Mouse (Mus musculus) stomach, embryonic 16.5 days (tissue): ENCODE measurements at regions not wholly inside any gene's neighbourhood (a gene's known extent, or its start where the extent isn't known, plus 50 kb on each side); places are given as distances from the start of the nearest gene placed in this dataset.

Source experiments
- ATAC-seq: fragments of 200-750 bp; cut with Nextera tagmentation; 2 replicates; pipeline ENCODE4 v1.8.0; 2017; ENCODE audit warnings: moderate number of reproducible peaks, moderate TSS enrichment; ENCODE audit not compliant: insufficient read depth, low FRiP score
- H3K27ac ChIP-seq: fragments of 300-500 bp; sonication (generic); 2 replicates; pipeline ENCODE4 v1.5.1; 2014; ENCODE audit warnings: low read length
- H3K27me3 ChIP-seq: fragments of 300-500 bp; sonication (generic); 2 replicates; pipeline ENCODE4 v1.6.1; 2014; ENCODE audit warnings: low read length, control low read depth, mixed read lengths; ENCODE audit not compliant: control insufficient read depth, insufficient read depth
- H3K36me3 ChIP-seq: fragments of 300-500 bp; sonication (generic); 2 replicates; pipeline ENCODE4 v1.6.1; 2014; ENCODE audit warnings: low read length; ENCODE audit not compliant: control insufficient read depth, insufficient read depth
- H3K4me1 ChIP-seq: fragments of 300-500 bp; sonication (generic); 2 replicates; pipeline ENCODE4 v1.6.1; 2014; ENCODE audit warnings: low read length, control low read depth, mixed read lengths; ENCODE audit not compliant: control insufficient read depth, insufficient read depth
- H3K4me2 ChIP-seq: fragments of 300-500 bp; sonication (generic); 2 replicates; pipeline ENCODE4 v1.6.1; 2014; ENCODE audit warnings: low read depth, low read length, mixed read lengths
- H3K4me3 ChIP-seq: fragments of 300-500 bp; sonication (generic); replicated peaks from 2 replicates; pipeline ENCODE4 v1.5.1; 2014; ENCODE audit warnings: mild to moderate bottlenecking, low read length
- H3K9ac ChIP-seq: fragments of 300-500 bp; sonication (generic); 2 replicates; pipeline ENCODE4 v1.6.1; 2014; ENCODE audit warnings: low read length
- H3K9me3 ChIP-seq: fragments of 300-500 bp; sonication (generic); replicated peaks from 2 replicates; pipeline ENCODE4 v1.6.1; 2016; ENCODE audit warnings: low read length, control low read depth; ENCODE audit not compliant: control insufficient read depth
- WGBS: fragments of 180-500 bp; shearing (Covaris S2); extraction: QIAGEN DNeasy Blood & Tissue Kit; methylation state at CpG from one replicate; pipeline ENCODE4 v1.1.7; 2014; 5-methylcytosine and 5-hydroxymethylcytosine counted together

DNA sequence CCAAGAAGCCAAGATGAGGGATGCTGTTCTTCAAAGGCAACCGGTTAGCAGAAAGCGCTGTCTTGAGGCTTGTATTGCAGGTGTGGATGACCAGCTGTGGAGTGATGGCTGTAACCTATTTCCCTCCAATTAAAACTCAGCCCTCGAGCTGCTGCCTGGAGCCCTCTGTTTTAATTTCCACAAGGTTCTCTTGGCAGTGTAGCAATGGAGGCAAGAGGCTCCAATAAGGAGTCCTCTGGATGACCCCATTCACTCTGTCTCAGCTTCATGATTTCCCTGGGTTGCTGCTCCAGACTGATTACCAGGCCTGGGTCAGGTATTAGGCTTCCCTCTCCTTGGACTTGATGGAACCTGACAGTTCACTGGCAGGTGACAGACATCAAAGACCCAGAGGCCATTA lies 548.5 kb downstream of the Psat1 start:
- H3K4me1 ChIP-seq = no peaks in the 10 kb centered on the region
- no peaks in the 10 kb centered on the region for H3K36me3 ChIP-seq
- no peak overlapping the region for H3K4me3 ChIP-seq
- no peak overlapping the region for H3K4me2 ChIP-seq
- WGBS = 77% methylated on average over 3 of the region's 3 CpGs
- H3K9me3 ChIP-seq = no peaks in the 10 kb centered on the region
- ATAC-seq = no peak
- no peak overlapping the region for H3K9ac ChIP-seq
- no peaks in the 10 kb centered on the region for H3K27me3 ChIP-seq
- H3K27ac ChIP-seq = no peak overlapping the region

DNA sequence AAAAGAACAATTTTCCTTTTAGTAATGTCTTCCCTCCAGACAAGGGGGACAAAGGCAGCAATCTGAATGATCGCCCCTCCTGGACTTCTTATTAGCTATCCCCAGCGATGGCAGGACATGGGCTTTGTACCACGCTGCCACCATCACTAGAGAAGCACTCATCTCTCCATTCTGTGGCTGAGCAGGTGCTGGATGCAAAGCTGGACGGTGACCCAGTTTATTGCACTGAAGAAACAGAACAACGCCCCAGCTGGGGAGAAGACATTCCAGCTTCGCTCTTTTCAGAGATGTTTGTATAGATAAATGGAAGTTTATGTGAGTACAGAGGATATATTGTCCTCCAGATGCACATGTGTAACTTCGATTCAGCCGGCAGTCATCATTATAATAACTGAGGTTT lies 575.5 kb downstream of the Psat1 start:
- H3K9ac ChIP-seq = no peak overlapping the region
- H3K4me3 ChIP-seq = no peak overlapping the region
- H3K9me3 ChIP-seq = no peaks in the 10 kb centered on the region
- no peaks in the 10 kb centered on the region for H3K36me3 ChIP-seq
- WGBS = 59% methylated on average over 8 of the region's 8 CpGs
- no peak overlapping the region for H3K27ac ChIP-seq
- H3K4me2 ChIP-seq = no peak overlapping the region
- ATAC-seq = no peak
- H3K27me3 ChIP-seq = no peaks in the 10 kb centered on the region
- H3K4me1 ChIP-seq = no peaks in the 10 kb centered on the region

DNA sequence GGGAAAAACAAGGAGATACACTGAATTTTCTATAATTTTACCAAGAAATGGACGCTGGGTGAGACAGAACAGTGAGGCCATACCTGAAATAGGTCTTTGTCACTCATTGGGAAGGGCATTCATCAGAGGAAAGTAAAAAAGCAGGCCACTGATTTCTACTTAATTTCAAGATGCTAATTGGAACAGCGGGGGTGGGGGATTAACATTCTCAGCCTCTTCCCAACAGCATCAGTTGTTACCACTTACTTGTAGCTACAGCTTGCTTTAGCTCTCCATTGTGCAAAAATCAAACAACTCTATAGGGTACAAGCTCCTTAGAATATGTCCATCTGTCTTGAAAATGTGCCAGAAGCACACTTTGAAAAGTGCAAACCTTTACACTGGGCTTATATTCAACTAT lies 580.2 kb downstream of the Psat1 start:
- ATAC-seq = no peak
- H3K27me3 ChIP-seq = no peaks in the 10 kb centered on the region
- H3K9ac ChIP-seq = no peak overlapping the region
- H3K4me2 ChIP-seq = no peak overlapping the region
- WGBS = 51% methylated on average over 2 of the region's 2 CpGs
- H3K4me1 ChIP-seq = no peaks in the 10 kb centered on the region
- no peak overlapping the region for H3K27ac ChIP-seq
- H3K9me3 ChIP-seq = no peaks in the 10 kb centered on the region
- H3K4me3 ChIP-seq = no peak overlapping the region
- no peaks in the 10 kb centered on the region for H3K36me3 ChIP-seq

DNA sequence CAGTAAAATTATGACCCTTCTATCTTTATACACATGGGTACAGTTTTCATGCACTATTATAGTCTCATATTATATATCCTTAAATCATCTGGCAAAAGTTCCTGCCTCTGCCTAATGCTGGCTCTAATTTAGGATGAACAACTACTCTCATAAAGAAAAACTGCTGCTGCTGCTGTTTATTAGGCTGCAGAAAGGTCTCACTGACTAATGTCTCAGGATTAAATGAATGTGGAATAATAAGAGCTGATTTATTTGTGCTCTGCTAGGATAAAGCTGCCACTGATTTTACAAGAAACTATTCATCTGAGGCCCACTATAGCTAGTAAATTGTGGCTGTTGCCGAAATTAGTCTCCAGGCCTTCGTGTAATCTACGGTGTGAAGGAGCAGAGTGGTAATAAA lies 590.0 kb downstream of the Psat1 start:
- Histone ChIP-seq H3K27me3 (no peaks in the 10 kb centered on the region), H3K9ac (no peak overlapping the region), H3K27ac (no peak overlapping the region), H3K4me3 (no peak overlapping the region), H3K4me1 (no peaks in the 10 kb centered on the region), H3K9me3 (no peaks in the 10 kb centered on the region), H3K4me2 (no peak overlapping the region), H3K36me3 (no peaks in the 10 kb centered on the region)
- ATAC-seq = no peak
- 65% methylated on average over 3 of the region's 3 CpGs for WGBS

DNA sequence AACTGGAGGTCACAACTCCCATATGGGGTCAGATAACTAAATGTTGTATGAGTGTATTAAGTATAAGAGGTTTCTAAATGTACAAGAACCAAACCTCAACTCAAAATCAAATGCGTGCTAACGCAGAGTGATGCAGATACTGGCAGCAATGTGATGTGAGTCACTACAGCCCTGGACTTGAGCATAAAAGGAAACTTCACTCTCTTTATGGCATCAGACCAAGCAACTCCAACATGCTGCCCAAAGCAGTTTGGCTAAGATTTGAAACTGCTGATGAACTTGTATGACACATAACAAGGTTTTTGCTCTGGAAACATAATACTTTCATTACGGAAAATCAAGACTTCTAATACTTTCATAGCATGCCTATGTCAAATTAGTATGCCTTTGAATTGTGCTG lies 598.8 kb downstream of the Psat1 start:
- Histone ChIP-seq H3K36me3 (no peaks in the 10 kb centered on the region), H3K27me3 (no peaks in the 10 kb centered on the region), H3K4me3 (no peak overlapping the region), H3K27ac (no peak overlapping the region), H3K4me2 (no peak overlapping the region), H3K9ac (no peak overlapping the region), H3K9me3 (no peaks in the 10 kb centered on the region), H3K4me1 (no peaks in the 10 kb centered on the region)
- ATAC-seq = no peak
- WGBS = 87% methylated on average over 3 of the region's 3 CpGs

DNA sequence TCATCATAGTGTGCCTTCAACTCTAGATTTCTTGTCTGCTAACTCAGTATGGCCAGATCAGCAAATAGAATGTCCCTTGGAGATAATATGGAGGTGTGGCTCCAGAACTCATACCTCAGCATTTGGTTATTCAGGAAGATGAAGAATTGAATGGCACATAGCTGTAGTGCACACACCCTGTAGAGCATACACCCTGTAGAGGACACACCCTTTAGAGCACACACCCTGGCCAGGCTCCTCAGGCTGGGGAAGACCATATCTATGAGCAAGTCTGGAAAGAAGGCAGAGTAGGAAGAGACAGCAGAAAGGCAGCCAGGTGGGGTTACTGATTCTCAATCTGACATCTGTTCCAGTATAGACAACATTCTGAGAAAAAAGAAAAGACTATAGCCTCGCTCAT lies 604.9 kb downstream of the Psat1 start:
- no peak overlapping the region for H3K27ac ChIP-seq
- H3K36me3 ChIP-seq = no peaks in the 10 kb centered on the region
- no peak; the same call in 1 of the 2 replicates for ATAC-seq
- no peaks in the 10 kb centered on the region for H3K4me1 ChIP-seq
- no peak overlapping the region for H3K4me2 ChIP-seq
- no peak overlapping the region for H3K4me3 ChIP-seq
- no peak overlapping the region for H3K9ac ChIP-seq
- no peaks in the 10 kb centered on the region for H3K27me3 ChIP-seq
- 79% methylated on average over 1 of the region's 1 CpGs for WGBS
- no peaks in the 10 kb centered on the region for H3K9me3 ChIP-seq

DNA sequence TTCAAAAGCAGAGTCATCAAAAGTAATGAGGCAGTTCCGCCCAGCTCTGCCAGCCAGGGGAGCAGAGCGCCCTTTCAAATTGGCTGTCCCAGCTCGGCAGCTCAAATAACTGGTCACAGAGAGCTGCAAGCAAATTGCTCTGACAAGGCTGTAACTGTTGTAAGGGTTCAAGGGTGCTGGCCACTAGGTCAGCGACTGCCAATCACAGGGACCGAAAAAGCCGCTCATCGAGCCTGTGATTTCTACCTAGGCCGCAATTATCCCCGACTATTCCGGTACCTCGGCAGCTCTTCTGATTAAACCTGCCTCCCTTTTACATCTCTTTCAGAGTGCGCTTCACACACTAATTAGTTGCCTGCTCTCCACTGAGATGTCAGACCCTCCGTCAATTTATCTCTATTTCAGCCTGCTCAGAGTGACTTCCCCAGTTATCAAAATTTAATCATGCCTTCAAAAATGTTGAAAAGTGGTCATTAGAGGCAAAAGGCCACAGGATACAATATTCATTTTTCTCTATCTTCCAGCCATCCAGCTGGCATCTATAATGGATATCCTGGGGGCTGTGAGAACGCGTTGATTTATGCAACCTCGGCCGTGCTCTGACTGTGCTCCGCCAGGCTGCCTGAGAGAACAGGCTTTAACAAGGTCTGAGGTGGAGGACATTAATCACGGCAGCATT lies 606.7 kb downstream of the Psat1 start:
- H3K9ac ChIP-seq = no peak overlapping the region
- ATAC-seq = no peak
- no peaks in the 10 kb centered on the region for H3K4me1 ChIP-seq
- no peaks in the 10 kb centered on the region for H3K9me3 ChIP-seq
- H3K27ac ChIP-seq = no peak overlapping the region
- 46% methylated on average over 19 of the region's 19 CpGs for WGBS
- H3K36me3 ChIP-seq = no peaks in the 10 kb centered on the region
- H3K27me3 ChIP-seq = no peaks in the 10 kb centered on the region
- H3K4me2 ChIP-seq = no peak overlapping the region
- no peak overlapping the region for H3K4me3 ChIP-seq

DNA sequence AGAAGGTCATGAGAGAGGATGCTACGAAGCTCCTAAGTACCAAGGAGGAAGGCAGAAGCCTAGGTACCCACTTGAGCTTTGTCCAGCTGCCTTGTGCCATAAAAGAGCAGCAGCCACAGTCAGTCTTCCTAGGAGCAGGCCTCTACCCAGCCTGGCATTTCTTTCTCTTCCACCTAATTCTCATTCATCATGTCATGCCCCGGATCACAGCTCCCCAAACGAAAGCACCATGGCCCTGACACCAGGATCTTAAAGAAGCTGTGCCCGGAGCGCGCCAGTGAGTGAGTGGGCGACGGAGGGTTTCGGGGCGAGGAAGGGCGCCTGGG lies 607.2 kb downstream of the Psat1 start:
- Histone ChIP-seq H3K9me3 (no peaks in the 10 kb centered on the region), H3K9ac (no peak overlapping the region), H3K27ac (no peak overlapping the region), H3K4me1 (no peaks in the 10 kb centered on the region), H3K36me3 (no peaks in the 10 kb centered on the region), H3K4me2 (no peak overlapping the region), H3K27me3 (no peaks in the 10 kb centered on the region), H3K4me3 (no peak overlapping the region)
- WGBS = 58% methylated on average over 11 of the region's 11 CpGs
- no peak for ATAC-seq

DNA sequence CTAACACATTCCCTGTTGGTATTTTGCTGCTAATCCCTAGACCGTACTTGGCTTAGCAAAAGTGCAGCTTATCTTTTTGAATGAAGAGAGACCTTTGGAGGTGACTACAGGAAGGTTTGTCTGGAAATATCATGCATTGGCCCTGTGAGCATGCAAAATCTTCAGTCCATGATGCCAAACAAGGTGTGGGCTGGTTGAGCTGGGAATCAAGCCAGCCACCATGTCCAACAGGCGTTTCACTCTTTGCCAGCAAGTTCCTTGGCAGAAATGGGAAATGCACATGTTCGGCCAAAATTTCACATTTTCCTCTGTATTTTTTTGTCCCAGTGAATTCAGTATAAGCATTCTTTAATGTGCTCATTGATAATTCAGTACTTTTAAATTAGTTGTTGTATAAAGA lies 617.0 kb downstream of the Psat1 start:
- H3K4me2 ChIP-seq = no peak overlapping the region
- no peaks in the 10 kb centered on the region for H3K27me3 ChIP-seq
- H3K4me3 ChIP-seq = no peak overlapping the region
- H3K4me1 ChIP-seq = no peaks in the 10 kb centered on the region
- H3K36me3 ChIP-seq = no peaks in the 10 kb centered on the region
- H3K9ac ChIP-seq = no peak overlapping the region
- WGBS = 79% methylated on average over 3 of the region's 3 CpGs
- H3K27ac ChIP-seq = no peak overlapping the region
- ATAC-seq = no peak
- H3K9me3 ChIP-seq = no peaks in the 10 kb centered on the region

DNA sequence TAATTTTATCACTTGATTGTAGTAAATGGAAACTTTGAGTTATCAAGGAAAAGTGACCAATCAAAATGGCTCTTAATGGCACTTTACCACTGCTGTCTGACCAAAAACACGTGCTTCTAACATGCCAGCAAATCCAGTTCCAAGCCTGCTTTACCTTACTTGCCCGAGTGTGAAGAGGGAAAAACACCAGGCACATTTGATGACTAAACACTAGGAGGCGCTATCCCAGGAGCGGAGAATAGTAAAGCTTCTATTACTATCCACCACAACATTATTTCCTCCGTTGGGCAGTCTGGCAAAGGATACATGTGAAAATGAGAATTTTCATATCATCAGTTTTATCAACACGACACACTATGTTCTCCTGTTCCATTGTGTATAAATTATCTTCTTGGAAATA lies 647.7 kb downstream of the Psat1 start:
- ATAC-seq = no peak
- H3K4me1 ChIP-seq = no peaks in the 10 kb centered on the region
- H3K36me3 ChIP-seq = no peaks in the 10 kb centered on the region
- H3K9ac ChIP-seq = no peak overlapping the region
- H3K9me3 ChIP-seq = no peaks in the 10 kb centered on the region
- WGBS = 35% methylated on average over 6 of the region's 6 CpGs
- no peaks in the 10 kb centered on the region for H3K27me3 ChIP-seq
- no peak overlapping the region for H3K4me3 ChIP-seq
- H3K27ac ChIP-seq = no peak overlapping the region
- H3K4me2 ChIP-seq = no peak overlapping the region
